Mouse (Mus musculus): ENCODE results near the gene Msantd3. TPM values are rescaled to one million over a fixed set of nuclear protein-coding genes. Genes with fewer than 3 reads are reported as not detected.
A peak's percentile ranks its signal among the peaks of the same experiment; 100 is the strongest.

The Msantd3 gene
- 25.4 and 27.7 TPM in 2 replicates for total RNA-seq (2017)

- ATAC-seq (replicated peaks in 1 of 2; ENCODE audit: insufficient read depth in 1 of 2, low FRiP score in 2 of 2, low TSS enrichment in 1 of 2, low read depth in 1 of 2, poor library complexity in 2 of 2, severe bottlenecking in 2 of 2), result peak; percentile 43 to 59
Measured at GRCm38 (mm10) chr4:48539841-48540575, at the start of gene Msantd3. Gene Msantd3 (plus strand): TSS chr4:48539935.

GRCm38 (mm10) chr4:48491290-48491743 is 48.4 kb upstream of the Msantd3 start:
- no peak for ATAC-seq (replicated peaks in 1 of 2; ENCODE audit: insufficient read depth in 1 of 2, low FRiP score in 2 of 2, low TSS enrichment in 1 of 2, low read depth in 1 of 2, poor library complexity in 2 of 2, severe bottlenecking in 2 of 2)

- no peak for ATAC-seq (replicated peaks in 1 of 2; ENCODE audit: insufficient read depth in 1 of 2, low FRiP score in 2 of 2, low TSS enrichment in 1 of 2, low read depth in 1 of 2, poor library complexity in 2 of 2, severe bottlenecking in 2 of 2)
Measured at GRCm38 (mm10) chr4:48492510-48492909, 47.2 kb upstream of the Msantd3 start.

GRCm38 (mm10) chr4:48510861-48511260 is 28.9 kb upstream of the Msantd3 start:
- ATAC-seq (replicated peaks in 1 of 2; ENCODE audit: insufficient read depth in 1 of 2, low FRiP score in 2 of 2, low TSS enrichment in 1 of 2, low read depth in 1 of 2, poor library complexity in 2 of 2, severe bottlenecking in 2 of 2), result no peak

- ATAC-seq (replicated peaks in 1 of 2; ENCODE audit: insufficient read depth in 1 of 2, low FRiP score in 2 of 2, low TSS enrichment in 1 of 2, low read depth in 1 of 2, poor library complexity in 2 of 2, severe bottlenecking in 2 of 2), result no peak
Measured at GRCm38 (mm10) chr4:48529559-48529958, 10.2 kb upstream of the Msantd3 start.

- ATAC-seq (replicated peaks in 1 of 2; ENCODE audit: insufficient read depth in 1 of 2, low FRiP score in 2 of 2, low TSS enrichment in 1 of 2, low read depth in 1 of 2, poor library complexity in 2 of 2, severe bottlenecking in 2 of 2), result no peak
Measured at GRCm38 (mm10) chr4:48531804-48532601, 7.7 kb upstream of the Msantd3 start.

GRCm38 (mm10) chr4:48536275-48536674 is 3.5 kb upstream of the Msantd3 start:
- ATAC-seq (replicated peaks in 1 of 2; ENCODE audit: insufficient read depth in 1 of 2, low FRiP score in 2 of 2, low TSS enrichment in 1 of 2, low read depth in 1 of 2, poor library complexity in 2 of 2, severe bottlenecking in 2 of 2), result no peak

- no peak for ATAC-seq (replicated peaks in 1 of 2; ENCODE audit: insufficient read depth in 1 of 2, low FRiP score in 2 of 2, low TSS enrichment in 1 of 2, low read depth in 1 of 2, poor library complexity in 2 of 2, severe bottlenecking in 2 of 2)
Measured at GRCm38 (mm10) chr4:48537024-48537423, 2.7 kb upstream of the Msantd3 start.

GRCm38 (mm10) chr4:48538581-48538980 is 1.2 kb upstream of the Msantd3 start:
- no peak for ATAC-seq (replicated peaks in 1 of 2; ENCODE audit: insufficient read depth in 1 of 2, low FRiP score in 2 of 2, low TSS enrichment in 1 of 2, low read depth in 1 of 2, poor library complexity in 2 of 2, severe bottlenecking in 2 of 2)

GRCm38 (mm10) chr4:48540576-48541111 is 909 bp downstream of the Msantd3 start:
- peak in 1 of 2 experiments; percentile 33; a peak in 2 of 4 replicates for ATAC-seq (replicated peaks in 1 of 2; ENCODE audit: insufficient read depth in 1 of 2, low FRiP score in 2 of 2, low TSS enrichment in 1 of 2, low read depth in 1 of 2, poor library complexity in 2 of 2, severe bottlenecking in 2 of 2)

GRCm38 (mm10) chr4:48541526-48542250 is 2.0 kb downstream of the Msantd3 start:
- no peak; a peak in 1 of 4 replicates for ATAC-seq (replicated peaks in 1 of 2; ENCODE audit: insufficient read depth in 1 of 2, low FRiP score in 2 of 2, low TSS enrichment in 1 of 2, low read depth in 1 of 2, poor library complexity in 2 of 2, severe bottlenecking in 2 of 2)

- ATAC-seq (replicated peaks in 1 of 2; ENCODE audit: insufficient read depth in 1 of 2, low FRiP score in 2 of 2, low TSS enrichment in 1 of 2, low read depth in 1 of 2, poor library complexity in 2 of 2, severe bottlenecking in 2 of 2), result no peak
Measured at GRCm38 (mm10) chr4:48542351-48542750, 2.6 kb downstream of the Msantd3 start.

- ATAC-seq (replicated peaks in 1 of 2; ENCODE audit: insufficient read depth in 1 of 2, low FRiP score in 2 of 2, low TSS enrichment in 1 of 2, low read depth in 1 of 2, poor library complexity in 2 of 2, severe bottlenecking in 2 of 2), result no peak
Measured at GRCm38 (mm10) chr4:48543071-48543865, 3.5 kb downstream of the Msantd3 start.

GRCm38 (mm10) chr4:48544141-48544540 is 4.4 kb downstream of the Msantd3 start:
- ATAC-seq (replicated peaks in 1 of 2; ENCODE audit: insufficient read depth in 1 of 2, low FRiP score in 2 of 2, low TSS enrichment in 1 of 2, low read depth in 1 of 2, poor library complexity in 2 of 2, severe bottlenecking in 2 of 2), result no peak

GRCm38 (mm10) chr4:48545966-48546365 is 6.2 kb downstream of the Msantd3 start:
- no peak for ATAC-seq (replicated peaks in 1 of 2; ENCODE audit: insufficient read depth in 1 of 2, low FRiP score in 2 of 2, low TSS enrichment in 1 of 2, low read depth in 1 of 2, poor library complexity in 2 of 2, severe bottlenecking in 2 of 2)

- ATAC-seq (replicated peaks in 1 of 2; ENCODE audit: insufficient read depth in 1 of 2, low FRiP score in 2 of 2, low TSS enrichment in 1 of 2, low read depth in 1 of 2, poor library complexity in 2 of 2, severe bottlenecking in 2 of 2), result no peak
Measured at GRCm38 (mm10) chr4:48546568-48547496, 7.1 kb downstream of the Msantd3 start.
